Mouse (Mus musculus) CH12.LX (cell line): Measurements from ENCODE around the gene Dixdc1.

Source experiments
- CHD2 ChIP-seq: IDR thresholded peaks from 2 replicates; pipeline ENCODE4 v1.6.1; 2011; ENCODE audit warnings: low read length, improper control_type of control experiment
- CTCF ChIP-seq, 2 experiments: IDR thresholded peaks in 1 of 2; conservative IDR thresholded peaks in 1 of 2; 2 replicates each; pipeline ENCODE4 v1.5.1; 2011 to 2012; ENCODE audit warnings: low read depth in 2 of 2, low read length in 2 of 2, improper control_type of control experiment in 1 of 2, inconsistent platforms in 1 of 2, mild to moderate bottlenecking in 1 of 2, moderate library complexity in 1 of 2
- EP300 ChIP-seq: IDR thresholded peaks from 2 replicates; pipeline ENCODE4 v1.6.1; 2011; ENCODE audit warnings: low read length, improper control_type of control experiment
- MAZ ChIP-seq: IDR thresholded peaks from 2 replicates; pipeline ENCODE4 v1.6.1; 2012; ENCODE audit warnings: low read depth, mild to moderate bottlenecking, inconsistent platforms, low read length, improper control_type of control experiment, moderate library complexity
- USF1 ChIP-seq: IDR thresholded peaks from 2 replicates; pipeline ENCODE4 v1.6.1; 2014; ENCODE audit warnings: low read depth, mild to moderate bottlenecking, inconsistent platforms, low read length, improper control_type of control experiment

GRCm38 (mm10) chr9:50650503-50650902, 88.8 kb downstream of the Dixdc1 start:
- no peak for TF ChIP-seq EP300
- TF ChIP-seq CTCF (conservative IDR thresholded peaks at IDR 0.05 in 1 of 2, IDR thresholded peaks at IDR 0.05 in 1 of 2; ENCODE audit: low read depth in 2 of 2, low read length in 2 of 2) = no peak
- no peak for TF ChIP-seq CHD2
- no peak for TF ChIP-seq USF1
- no peak for TF ChIP-seq MAZ
